Mouse (Mus musculus): Measurements from ENCODE around the gene Mark2.

Mark2 gene

GRCm38 (mm10) chr19:7265478-7266191 lies 76.0 kb downstream of the Mark2 start:
- DNase-seq, result no peak

GRCm38 (mm10) chr19:7264766-7265331 lies 76.8 kb downstream of the Mark2 start:
- DNase-seq, result peak; percentile 63

DNA sequence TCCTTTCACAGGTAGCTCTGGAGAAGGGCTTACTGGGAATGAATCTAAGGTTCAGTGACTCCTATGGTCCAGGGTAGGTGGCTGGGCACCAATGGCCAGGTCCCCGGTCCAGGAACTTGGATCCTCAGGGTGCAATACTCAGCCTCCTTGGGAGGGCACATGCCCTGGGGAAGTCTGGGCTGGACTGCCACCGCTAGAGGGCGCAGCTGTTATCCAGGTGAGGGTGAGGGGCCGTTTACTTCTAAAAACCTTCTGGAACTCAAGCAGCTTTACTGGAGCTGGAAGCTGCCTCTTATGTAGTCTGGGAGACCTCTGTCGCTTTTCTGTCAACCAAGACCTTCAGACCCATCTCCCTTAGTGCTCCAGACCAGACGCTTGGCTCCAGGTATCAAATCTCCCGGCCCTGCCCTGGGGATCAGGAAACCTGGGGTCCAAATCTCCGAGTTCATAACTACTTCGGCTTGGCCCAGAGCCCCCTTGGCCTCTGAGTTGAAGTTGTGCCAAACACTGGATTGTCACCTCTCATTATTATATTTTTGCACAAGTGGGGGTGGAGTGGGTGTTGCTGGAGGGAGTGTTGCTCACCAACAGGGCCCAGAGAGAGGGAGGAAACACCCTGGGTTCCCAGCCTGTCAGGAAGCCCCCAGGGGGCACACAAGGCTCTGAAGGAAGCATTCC lies 77.4 kb downstream of the Mark2 start:
- peak; percentile 86 for DNase-seq

DNA sequence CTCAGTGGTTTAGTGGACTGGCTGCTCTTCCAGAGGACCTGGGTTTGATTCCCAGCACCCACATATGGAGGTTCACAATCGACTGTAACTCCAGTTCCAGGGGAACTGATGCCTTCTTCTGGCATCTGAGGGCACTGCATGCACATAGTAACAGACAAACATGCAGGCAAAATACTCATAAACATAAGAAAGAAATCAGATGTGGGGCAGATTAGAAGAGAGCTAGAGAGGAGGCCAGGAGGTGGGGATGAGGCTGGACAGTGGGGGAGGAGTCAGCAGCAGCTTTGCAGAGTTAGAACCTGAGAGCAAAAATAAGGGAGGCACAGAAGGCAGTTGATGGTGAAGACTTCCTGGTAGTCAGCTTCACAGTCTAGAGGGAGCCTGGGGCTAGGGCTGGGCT lies 79.1 kb downstream of the Mark2 start:
- no peak for DNase-seq

GRCm38 (mm10) chr19:7261964-7262363 lies 79.7 kb downstream of the Mark2 start:
- no peak for DNase-seq

GRCm38 (mm10) chr19:7261476-7261875 lies 80.2 kb downstream of the Mark2 start:
- DNase-seq, result no peak

DNA sequence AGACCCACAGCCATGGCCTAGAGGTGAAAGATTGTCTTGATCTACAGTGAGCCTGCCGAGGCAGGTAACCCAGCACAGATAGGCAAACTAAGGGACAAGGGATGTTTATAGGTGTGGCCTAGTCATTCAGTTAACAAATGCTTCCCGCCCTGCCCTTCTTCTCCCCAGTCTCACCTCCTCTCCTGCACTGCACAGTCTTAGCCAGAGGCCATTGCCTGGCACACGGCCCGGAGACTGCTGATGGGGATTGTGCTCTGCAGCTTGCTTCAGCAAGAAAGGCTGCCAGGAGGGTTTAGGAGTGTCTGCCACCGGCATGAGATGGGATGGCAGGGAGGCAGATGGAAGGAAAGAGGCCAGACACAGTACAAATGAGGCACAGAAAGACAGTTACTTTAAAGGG lies 83.8 kb downstream of the Mark2 start:
- no peak for DNase-seq

DNA sequence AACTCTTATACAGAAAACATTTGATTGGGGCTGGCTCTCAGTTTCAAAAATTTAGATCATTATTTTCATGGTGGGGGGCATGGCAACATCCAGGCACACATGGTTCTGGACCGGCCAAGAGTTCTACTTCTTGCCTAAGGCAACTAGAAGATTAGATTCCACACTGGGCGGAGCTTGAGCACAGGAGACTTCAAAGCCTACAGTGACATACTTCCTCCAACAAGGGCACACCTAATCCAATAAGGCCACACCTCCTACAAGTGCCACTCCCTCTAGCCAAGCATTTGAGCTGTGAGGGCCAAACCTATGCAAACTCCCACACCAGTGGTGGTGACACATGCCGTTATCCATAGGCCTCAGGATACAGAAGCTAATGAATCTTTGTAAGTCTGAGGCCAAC lies 95.6 kb downstream of the Mark2 start:
- DNase-seq, result no peak

DNA sequence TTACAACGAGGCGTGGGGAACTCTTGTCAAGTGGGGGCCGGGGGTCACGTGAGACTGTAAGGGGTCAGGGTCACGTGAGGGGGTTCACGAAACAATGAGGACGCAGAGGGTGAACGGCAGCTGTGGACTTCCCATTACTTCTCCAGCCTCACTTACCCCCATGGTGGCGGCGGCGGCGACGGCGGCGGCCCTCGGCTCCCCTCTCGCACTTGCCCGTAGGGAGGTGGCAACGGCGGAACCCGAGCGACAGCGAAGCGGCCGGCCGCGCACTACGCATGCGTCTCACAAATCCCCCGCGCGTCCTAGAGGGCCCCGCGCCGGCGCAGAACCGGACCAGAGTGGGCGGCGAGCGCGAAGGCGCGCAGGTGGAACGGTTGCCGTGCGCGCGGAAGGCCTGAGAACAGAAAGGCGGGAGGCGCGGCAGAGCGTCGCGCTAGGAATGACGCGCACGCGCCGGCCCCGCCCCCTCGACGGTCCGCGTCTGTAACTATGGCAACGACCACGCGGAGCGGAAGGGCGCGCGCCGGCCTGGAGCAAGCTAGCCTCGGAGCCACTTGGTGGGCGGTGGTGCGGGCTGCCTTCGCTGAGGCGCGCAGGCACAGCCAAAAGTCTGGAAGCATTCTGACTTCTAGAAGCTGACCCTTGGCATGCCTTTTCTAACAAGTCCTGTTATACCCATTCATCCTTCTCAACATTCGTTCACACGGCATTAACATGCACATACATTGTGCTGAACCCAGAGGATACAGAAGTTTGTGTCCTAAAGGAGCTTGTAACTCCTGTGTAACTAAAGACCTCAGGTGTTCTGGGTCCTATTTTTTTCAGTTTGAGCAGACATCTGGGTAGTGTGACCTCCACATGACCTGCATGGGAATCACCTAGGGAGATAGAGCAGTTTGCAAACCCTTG lies 100.6 kb downstream of the Mark2 start, which contains the start of gene Naa40:
TSS of gene Naa40 (minus strand) at position 402 of the 909 bp plus-strand sequence.
- DNase-seq, result peak; percentile 94

DNA sequence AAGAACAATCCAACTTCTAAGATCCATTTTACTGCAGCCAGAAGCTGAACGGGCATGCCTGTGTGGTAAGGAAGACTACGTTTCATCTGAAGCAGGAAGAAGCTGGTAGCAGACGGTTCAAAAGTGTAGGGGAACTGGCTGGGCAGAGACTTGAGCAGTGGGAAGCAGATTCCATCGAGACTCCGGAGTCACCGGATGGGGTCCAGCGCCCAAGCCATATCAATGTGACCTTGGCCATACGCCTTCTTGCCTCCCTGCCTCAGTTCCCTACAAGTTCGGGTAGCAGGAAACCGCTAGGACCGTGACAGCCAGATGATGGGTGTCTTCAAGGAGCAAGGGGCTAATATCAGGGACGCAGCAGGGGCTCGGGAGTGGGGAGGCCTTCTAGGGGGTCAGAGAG lies 101.4 kb downstream of the Mark2 start:
- no peak for DNase-seq

DNA sequence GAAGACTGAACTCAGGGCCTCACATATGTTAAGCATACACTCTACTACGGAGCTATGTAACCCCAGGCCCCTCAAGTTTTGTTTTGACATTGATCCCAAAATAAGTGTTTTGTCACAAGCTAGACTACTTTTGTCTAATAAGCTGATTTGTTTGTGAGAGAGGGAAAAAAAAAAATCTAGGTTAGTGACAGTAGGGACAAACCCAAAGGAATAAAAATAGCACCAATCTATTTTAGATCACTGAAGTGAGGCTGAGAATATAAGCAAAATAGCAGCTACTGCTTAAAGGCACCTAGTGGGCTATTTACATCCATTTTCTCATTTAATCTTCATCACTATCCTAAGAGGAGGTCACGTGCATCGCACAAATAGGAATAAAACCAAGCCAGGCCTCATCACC lies 102.1 kb downstream of the Mark2 start:
- DNase-seq, result no peak

GRCm38 (mm10) chr19:7236742-7237141 lies 104.9 kb downstream of the Mark2 start:
- no peak for DNase-seq

DNA sequence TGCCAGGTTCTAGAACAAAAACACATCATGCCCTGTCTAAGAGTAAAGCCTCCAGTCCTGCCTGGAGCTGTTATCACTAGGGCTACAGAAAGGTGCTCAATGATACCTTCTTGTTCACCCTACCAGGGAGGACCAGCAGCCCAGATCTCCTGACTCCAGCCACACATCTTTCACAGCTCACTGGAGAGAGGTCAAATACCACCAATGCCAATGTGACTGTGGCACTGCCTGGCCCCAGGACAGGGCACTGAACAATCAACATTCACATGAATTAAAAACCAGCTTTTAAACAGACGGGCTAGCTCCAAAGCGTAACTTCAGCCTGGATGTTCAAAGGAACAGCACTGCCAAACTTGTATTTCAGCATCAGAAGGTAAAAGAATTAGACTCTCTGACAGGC lies 105.6 kb downstream of the Mark2 start:
- DNase-seq, result no peak

- DNase-seq, result no peak
Measured at GRCm38 (mm10) chr19:7235461-7235860, 106.2 kb downstream of the Mark2 start.

DNA sequence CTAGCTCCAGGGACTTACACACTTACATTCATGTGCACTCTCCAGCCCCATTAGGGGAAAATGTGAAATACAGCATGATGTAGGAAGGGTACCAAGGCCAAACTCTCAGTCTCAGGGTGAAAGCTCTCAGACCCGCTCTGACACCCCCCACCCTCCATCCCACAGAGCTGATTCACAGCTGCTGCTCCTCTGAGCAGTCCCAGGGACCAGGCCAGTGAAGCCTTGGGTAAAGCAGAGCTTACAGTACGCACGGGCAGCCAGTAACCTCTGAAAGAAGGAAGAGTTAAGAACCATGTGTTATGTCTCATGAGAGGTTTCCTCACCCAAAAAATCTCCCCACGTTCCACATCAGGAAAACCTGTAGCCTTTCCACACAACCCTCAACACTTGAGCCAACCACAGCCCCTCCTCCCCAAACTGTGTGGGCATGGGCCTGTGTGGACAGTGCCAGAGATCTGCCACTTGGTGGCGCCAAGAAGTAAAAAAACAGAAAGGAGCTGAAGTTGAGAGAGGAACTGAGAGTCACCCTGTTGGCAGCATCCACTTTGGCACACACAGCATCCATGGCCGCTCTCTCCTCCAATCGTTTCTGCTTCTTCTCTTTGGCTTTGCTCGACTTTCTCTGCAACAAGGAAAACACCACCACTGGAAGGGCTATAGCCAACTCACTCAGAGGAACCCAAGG lies 107.0 kb downstream of the Mark2 start:
- DNase-seq, result peak; percentile 93

GRCm38 (mm10) chr19:7226511-7226914 lies 115.1 kb downstream of the Mark2 start:
- DNase-seq, result no peak

Measured in lung, postnatal 10 days (tissue).